Mouse (Mus musculus): ENCODE results near the gene Olfr1044. TPM values are rescaled to one million over a fixed set of nuclear protein-coding genes. Genes with fewer than 3 reads are reported as not detected.
"Not testable (repeated sequence)": the region's sequence is repeated elsewhere in the genome, so short reads cannot be mapped to it uniquely, and the experiment has no call there.

Gene Olfr1044
- total RNA-seq (2021) = not detected
- long read RNA-seq, experiment 1 = 0 reads
- long read RNA-seq, experiment 2 = 0 reads

DNA sequence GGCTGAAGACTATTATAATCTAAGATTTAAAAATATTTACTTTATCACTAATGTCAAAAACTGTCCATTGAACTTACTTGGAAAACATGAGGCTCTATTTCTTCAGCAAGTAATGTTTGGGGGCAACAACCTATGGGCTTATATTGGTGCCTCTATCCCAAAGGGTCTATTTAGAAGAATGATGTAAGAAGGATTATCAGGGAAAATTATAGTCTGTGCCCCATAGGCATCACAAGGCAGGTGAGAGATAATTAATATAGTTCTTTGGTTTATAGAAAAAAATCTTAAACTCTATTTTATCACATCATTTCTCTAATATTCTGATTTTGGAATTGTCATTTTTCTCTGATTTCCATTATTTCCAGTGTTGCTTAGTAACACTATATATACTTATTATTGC, at the start of gene Olfr1044:
Olfr1044 (minus strand) TSS at position 101 of the 400 bp plus-strand sequence.
- DNase-seq (ENCODE audit: low spot score in 2 of 2) = no peak

DNA sequence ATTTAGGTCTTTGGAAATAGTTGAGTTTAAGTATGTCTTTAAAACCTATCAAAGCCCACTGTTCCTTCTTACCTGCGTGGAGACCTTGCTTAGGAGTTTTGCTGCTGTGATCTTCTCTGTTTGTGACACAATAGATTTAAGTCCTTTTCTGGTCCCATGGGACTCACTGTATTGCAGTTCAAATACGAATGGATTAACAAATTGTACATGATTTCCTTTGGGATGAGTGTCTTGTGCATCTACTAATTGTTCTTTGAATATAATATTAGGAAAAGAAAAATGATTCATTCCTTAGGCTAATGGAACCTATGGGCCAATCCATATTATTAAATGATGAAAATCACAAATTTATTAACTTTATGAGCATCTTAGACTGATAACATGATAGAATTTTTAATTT, 41.6 kb upstream of the Olfr1044 start, which contains the start of gene Olfr1046:
Olfr1046 (minus strand) TSS at position 101 of the 400 bp plus-strand sequence.
- no peak for DNase-seq (ENCODE audit: low spot score in 2 of 2)

DNA sequence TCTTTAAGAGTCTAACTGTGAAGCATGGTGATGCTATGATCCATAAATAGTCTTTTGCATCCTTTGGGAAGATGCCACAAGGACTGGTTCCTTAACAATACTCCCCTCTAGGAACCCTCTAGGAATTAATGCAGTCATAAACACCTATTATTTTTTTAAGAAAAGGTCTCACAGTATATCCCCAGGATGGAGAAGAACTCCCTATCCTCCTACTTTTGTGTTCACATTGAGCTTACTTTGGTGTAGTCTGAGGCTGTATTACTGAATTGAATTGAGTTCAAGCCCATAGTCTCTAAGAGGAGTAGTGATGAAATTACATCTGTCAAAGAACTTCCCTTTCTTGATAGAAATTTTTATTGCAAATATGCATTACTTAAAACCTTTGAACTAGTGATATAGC, 25.3 kb upstream of the Olfr1044 start, which contains the start of gene Olfr1045:
Olfr1045 (minus strand) TSS at position 101 of the 400 bp plus-strand sequence.
- DNase-seq (ENCODE audit: low spot score in 2 of 2) = no peak

DNA sequence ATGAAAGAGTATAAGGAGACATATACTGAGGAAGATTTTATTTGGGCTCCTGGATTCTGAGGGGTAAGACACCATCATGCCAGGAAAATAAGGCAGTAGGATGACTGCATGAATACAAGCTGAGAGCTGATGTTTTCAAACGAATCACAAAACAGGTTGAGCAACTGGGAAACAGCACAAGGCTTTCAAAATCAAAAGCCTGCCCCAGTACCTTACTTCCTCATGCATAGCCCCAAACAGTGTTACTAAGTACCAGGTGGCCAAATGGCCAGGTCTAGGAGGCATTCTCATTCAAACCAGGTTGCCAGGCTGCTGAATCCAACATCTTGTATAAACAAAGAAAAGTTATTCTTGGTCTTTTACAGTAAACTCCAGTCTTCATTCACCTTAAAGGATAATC, 18.2 kb upstream of the Olfr1044 start:
- no peak for DNase-seq (ENCODE audit: low spot score in 2 of 2)

DNA sequence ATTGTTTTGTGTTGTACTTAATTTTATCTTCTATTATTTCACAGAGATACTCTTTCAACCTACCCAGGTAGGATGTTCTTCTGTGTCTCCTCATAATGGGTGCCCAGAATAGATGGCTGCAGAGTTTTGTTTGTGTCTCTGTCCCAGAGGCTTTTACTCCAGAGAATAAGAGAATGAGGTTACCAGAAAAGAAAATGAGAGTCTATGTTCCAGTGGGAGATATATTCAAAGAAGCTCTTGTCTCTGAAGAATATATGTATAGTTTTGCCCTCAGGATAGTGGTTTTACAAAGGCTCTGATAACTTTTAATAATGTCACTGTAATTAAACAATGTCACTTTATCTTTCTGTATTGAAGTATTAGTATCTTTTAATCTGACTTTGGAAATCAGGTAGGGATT, 8.0 kb upstream of the Olfr1044 start, which contains the start of gene Olfr52:
Olfr52 (minus strand) TSS at position 101 of the 400 bp plus-strand sequence.
- no peak for DNase-seq (ENCODE audit: low spot score in 2 of 2)

DNA sequence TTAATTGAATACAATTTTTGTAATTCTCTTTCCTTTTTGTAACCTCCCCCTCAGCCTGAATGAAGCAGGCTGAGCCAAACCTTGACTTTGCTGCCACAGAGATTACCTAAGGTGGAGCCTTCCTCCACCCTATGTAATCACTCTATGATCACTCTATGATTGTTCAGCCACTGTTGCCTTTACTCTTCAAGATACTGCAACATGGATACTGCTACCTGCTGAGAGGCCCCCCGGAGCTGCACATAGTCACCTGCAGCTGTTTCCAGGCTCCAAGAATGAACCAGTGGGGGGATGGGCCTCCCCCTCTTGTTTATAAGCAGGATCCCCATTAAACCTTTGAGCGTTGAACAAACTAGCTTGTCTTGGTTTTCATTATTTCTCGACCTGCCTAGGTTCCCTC, 2.3 kb upstream of the Olfr1044 start:
- DNase-seq (ENCODE audit: low spot score in 2 of 2) = no peak

DNA sequence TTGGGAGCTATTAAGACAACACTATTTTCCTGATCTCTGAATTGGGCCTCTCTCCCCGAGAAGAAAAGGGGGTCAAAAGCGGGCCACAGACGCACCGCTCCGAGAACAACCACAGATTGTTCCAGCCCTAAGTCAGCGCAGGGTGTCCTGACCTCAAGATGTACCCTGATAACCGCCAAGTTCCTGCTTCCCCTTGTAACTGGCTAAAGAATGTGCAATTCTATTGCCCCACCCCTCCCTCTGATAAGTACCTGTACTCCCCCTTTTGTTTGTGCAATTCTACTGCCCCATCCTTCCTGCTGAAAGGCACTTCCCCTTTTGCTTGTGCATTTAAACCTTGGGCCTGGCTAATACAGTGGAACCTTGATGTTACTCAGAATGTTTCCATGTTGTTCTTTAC, 2.2 kb downstream of the Olfr1044 start:
- not testable (repeated sequence) for DNase-seq (ENCODE audit: low spot score in 2 of 2)

DNA sequence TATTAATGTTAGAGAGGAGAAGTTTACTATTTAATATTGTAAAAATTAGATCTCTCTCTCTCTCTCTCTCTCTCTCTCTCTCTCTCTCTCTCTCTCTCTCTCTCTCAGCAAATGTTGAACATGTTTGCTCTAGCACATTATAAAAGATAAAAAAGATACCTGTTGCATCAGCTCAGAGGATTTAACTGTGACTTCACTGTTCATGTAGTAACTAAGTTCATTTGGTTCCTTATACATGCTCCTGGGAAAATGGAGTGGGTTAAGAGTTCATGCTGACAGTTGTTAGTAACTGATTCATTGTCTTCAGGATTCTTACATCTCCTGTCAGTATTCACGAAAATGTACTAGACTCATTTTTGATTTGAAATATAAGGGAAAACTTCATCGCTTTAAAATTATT, 10.2 kb downstream of the Olfr1044 start, which contains the start of gene Olfr1043:
Olfr1043 (minus strand) TSS at position 101 of the 400 bp plus-strand sequence.
- DNase-seq (ENCODE audit: low spot score in 2 of 2) = no peak

DNA sequence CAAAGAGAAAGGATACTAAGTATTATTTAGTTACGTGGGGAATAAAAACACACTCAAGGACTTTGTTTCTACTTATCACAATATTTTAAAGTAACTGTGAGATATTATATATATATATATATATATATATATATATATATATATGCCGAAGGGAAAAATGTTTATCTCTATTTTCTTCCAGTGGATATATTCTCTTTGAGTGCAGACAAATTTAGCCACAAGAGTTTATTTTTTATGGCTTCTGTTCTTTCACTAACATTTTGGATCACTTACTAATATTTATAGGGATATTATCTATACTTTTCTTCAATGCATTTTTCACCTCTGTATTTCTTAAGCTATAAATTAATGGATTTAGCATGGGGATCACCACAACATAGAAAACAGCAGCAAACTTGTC, 15.9 kb downstream of the Olfr1044 start, which contains the start of gene Olfr1042:
Olfr1042 (minus strand) TSS at position 101 of the 400 bp plus-strand sequence.
- DNase-seq (ENCODE audit: low spot score in 2 of 2) = no peak

DNA sequence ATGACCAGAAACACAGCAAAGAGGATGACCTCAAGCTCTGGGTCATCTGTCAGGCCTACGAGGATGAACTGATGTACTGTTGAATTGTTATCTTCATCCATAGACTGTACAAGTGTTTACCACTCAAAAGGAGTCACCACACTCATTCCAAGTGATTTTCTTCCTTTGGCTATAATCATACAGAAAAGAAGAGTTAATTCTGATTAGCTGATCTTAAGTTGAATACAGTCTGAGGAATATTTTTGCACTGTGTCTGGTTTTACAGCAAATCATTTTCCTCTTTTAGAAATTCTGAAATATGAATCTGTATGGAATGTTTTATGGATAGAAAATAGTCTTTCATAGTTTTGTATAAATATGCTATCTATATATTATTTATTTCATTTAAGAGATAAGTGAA, 31.0 kb downstream of the Olfr1044 start, which contains the start of gene Olfr1040:
Olfr1040 (minus strand) TSS at position 101 of the 400 bp plus-strand sequence.
- no peak for DNase-seq (ENCODE audit: low spot score in 2 of 2)

DNA sequence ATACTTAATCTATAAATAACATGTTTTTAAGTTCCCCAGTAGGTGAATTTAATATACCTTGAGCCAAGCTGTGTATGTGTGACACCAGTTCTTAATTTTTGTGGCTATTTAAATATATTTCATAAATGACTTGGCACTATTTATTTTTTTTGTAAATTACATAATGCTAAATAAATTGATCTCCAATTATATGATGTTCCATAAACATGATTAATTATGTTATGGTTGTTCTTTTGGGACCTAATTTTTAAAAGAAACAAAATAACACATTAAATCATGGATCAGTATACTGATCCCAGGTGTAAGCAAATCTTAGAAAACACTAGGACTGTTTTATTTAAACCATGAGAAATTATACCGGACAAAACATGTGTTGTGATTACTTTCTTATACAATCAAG, 41.8 kb downstream of the Olfr1044 start, which contains the start of gene Olfr1039:
Olfr1039 (minus strand) TSS at position 101 of the 400 bp plus-strand sequence.
- no peak for DNase-seq (ENCODE audit: low spot score in 2 of 2)

Other genes with a start within 250 kb of the Olfr1044 start
- gene Olfr1028, start 227.4 kb downstream of the Olfr1044 start, total RNA-seq (2021) = not detected
- not detected for gene Olfr1029, start 203.9 kb downstream of the Olfr1044 start, total RNA-seq (2021)
- not detected for gene Olfr1030, start 198.5 kb downstream of the Olfr1044 start, total RNA-seq (2021)
- not detected for gene Olfr1031, start 187.5 kb downstream of the Olfr1044 start, total RNA-seq (2021)
- not detected for gene Olfr1032, start 172.3 kb downstream of the Olfr1044 start, total RNA-seq (2021)
- under 1 TPM; 0.08 to 0.10 TPM for gene Olfr1033, start 157.2 kb downstream of the Olfr1044 start, total RNA-seq (2021)
- not detected for gene Olfr1034, start 132.0 kb downstream of the Olfr1044 start, total RNA-seq (2021)
- gene Olfr1036, start 103.8 kb downstream of the Olfr1044 start, total RNA-seq (2021) = not detected
- gene Olfr1037, start 90.4 kb downstream of the Olfr1044 start, total RNA-seq (2021) = not detected
- not detected for gene Olfr1039, start 41.9 kb downstream of the Olfr1044 start, total RNA-seq (2021)
- gene Olfr1040, start 31.1 kb downstream of the Olfr1044 start, total RNA-seq (2021) = not detected
- gene Olfr1042, start 16.0 kb downstream of the Olfr1044 start, total RNA-seq (2021) = not detected
- not detected for gene Olfr1043, start 10.3 kb downstream of the Olfr1044 start, total RNA-seq (2021)
- not detected for gene Olfr52, start 7.9 kb upstream of the Olfr1044 start, total RNA-seq (2021)
- gene Olfr1045, start 25.2 kb upstream of the Olfr1044 start, total RNA-seq (2021) = not detected
- not detected for gene Olfr1046, start 41.5 kb upstream of the Olfr1044 start, total RNA-seq (2021)
- gene Olfr1047, start 53.6 kb upstream of the Olfr1044 start, total RNA-seq (2021) = not detected
- gene Olfr1048, start 62.5 kb upstream of the Olfr1044 start, total RNA-seq (2021) = not detected
- not detected for gene Olfr1049, start 80.5 kb upstream of the Olfr1044 start, total RNA-seq (2021)
- not detected for gene Olfr1051, start 101.3 kb upstream of the Olfr1044 start, total RNA-seq (2021)
- gene Olfr1052, start 114.6 kb upstream of the Olfr1044 start, total RNA-seq (2021) = not detected
- gene Olfr1053, start 137.5 kb upstream of the Olfr1044 start, total RNA-seq (2021) = not detected
- gene Olfr1054, start 157.6 kb upstream of the Olfr1044 start, total RNA-seq (2021) = not detected
- not detected for gene Olfr1055, start 172.5 kb upstream of the Olfr1044 start, total RNA-seq (2021)
- gene Olfr1056, start 184.6 kb upstream of the Olfr1044 start, total RNA-seq (2021) = not detected
- not detected for gene Olfr1057, start 200.6 kb upstream of the Olfr1044 start, total RNA-seq (2021)
- gene Olfr1058, start 210.7 kb upstream of the Olfr1044 start, total RNA-seq (2021) = not detected
- not detected for gene Olfr1061, start 236.2 kb upstream of the Olfr1044 start, total RNA-seq (2021)
- not detected for gene Olfr1062, start 248.9 kb upstream of the Olfr1044 start, total RNA-seq (2021)

All from gastrocnemius, postnatal 4 days (tissue).